Mouse (Mus musculus) testis, postnatal 10 days (tissue): ENCODE results near the gene Slc9a3r2.
A peak's percentile ranks its signal among the peaks of the same experiment; 100 is the strongest.
"Not testable (repeated sequence)": the region's sequence is repeated elsewhere in the genome, so short reads cannot be mapped to it uniquely, and the experiment has no call there.

ENCODE experiments used
- DNase-seq: peaks from one replicate; pipeline ENCODE4 v3.0.0; 2021; ENCODE audit warnings: low spot score

The Slc9a3r2 gene

GRCm38 (mm10) chr17:24667011-24667410 is 16.9 kb upstream of the Slc9a3r2 start:
- DNase-seq, result not testable (repeated sequence)

DNA sequence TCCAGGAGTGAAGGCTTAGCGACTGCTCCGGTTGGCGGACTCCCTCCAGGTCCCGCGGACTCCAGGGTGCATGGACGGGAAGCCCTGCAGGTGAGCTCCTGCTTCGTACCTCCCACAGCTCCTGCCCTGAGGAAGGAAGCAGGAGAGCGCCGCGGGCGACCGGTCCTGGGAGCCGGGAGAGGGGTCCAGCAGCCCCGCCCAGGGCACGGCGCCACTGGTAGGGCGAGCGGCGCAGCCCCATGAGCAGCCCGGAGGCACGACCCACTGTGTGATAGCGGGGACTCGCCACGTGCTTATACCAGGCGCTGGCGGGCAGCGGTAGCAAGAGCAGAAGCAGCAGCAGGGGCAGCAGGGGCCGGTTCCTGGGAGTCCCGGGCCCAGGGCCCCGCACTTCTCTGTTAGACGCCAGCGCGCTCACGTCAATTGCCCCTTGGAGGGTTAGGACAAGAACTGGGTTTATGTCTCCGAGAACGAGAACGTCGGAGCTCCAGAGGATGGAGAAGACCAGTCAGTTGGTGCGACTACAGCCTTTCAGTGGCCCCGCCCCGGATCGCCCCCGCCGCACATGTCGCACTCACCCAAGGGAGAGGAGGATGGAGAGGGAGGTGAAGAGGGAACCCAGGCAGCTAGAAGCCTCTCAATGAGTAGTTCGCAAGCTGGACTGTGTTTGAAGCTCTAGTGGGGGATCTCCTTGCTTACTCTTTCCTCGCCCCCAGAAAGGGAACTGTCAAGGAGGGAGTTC is 8.1 kb upstream of the Slc9a3r2 start, which contains the start of gene Npw:
Npw (minus strand) TSS at position 441 of the 742 bp plus-strand sequence.
- no peak for DNase-seq

GRCm38 (mm10) chr17:24654969-24655368 is 4.8 kb upstream of the Slc9a3r2 start:
- DNase-seq, result no peak

DNA sequence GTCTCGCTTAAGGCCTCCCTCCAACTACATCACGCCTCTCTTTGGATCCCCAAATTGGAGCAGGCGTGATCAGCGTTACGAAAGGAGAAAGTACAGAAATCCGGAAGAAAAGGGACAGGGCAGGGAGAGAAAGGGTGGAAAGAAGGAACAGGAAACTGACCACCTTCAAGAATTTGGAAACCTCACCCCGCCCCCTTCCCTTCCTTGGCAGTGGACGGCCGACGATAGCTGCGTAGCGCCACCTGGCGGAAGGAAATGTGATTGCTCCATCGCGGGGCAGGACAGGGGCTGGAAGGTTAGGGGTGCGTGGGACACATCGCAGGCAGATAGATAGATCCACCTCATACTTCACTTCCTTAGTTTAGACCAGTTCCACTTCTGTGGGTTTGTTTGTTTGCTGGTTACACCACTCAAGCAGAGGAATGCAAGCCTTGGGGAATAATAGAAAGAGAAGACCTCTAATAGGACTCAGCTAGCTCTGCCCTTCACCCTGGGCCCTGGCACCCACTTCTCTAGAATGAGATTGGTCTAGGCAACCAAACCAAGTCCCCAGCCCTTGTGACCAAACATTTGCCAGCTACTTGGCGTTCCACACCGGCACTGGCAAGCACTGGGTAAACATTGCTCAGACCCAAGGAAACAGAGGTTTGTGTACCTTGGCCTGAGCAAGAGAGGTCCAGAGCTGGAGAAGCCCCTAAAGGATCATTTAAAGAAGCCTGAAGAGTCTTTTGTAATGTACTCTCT is 4.0 kb upstream of the Slc9a3r2 start:
- DNase-seq, result peak; percentile 91

DNA sequence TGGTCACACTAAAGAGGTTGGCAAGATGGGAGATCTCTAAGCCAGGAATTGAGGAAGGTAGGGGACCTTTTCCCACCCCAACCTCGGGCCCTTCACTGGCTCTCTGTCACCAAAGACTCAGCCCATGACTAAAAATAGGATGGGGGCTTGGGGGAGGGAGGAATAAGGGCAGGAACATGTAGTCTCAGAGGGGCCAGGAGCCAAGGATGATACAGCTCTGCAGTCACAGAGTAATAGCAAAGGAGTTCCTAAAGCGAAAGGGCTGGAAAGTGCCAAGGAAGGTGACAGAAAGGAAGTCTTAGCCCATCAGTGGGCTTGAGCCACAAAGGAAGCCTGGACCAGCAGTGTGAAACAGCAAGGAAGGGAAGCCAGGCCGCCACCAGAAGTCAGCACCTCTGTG is 1.7 kb upstream of the Slc9a3r2 start:
- DNase-seq, result no peak

GRCm38 (mm10) chr17:24650766-24651165 is 639 bp upstream of the Slc9a3r2 start:
- no peak for DNase-seq

GRCm38 (mm10) chr17:24649581-24650069 is 502 bp downstream of the Slc9a3r2 start:
- peak; percentile 74 for DNase-seq

DNA sequence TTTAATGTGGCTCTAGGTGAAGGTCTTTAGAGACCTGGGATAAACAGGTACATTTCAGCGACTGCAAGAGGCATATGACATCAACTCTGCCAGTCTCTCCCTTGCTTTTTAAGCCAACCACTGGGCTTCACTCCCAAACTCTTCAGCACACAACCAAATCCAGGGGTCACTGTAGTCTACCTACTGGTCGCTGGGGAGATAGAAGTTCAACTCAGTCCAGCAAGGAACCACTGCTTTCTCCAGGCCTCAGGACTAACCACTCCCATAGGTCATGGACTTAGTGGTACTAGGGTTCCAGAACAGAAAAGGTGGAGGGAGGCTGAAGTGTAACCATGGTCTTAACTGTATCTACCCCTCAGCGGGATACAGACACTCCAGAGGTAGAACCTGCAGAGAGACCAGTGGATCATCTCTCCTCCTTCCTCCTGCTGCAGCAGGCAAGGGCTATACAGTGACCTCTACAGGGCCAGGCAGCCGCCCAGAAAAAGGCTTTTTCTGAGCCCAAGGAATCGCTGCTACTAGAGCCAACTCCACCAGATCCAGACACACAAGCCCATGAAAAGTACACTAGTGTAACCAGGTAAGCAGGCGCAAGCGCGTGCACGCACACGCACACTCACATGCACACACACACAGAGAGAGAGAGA is 1.3 kb downstream of the Slc9a3r2 start:
- no peak for DNase-seq

- no peak for DNase-seq
Observed at GRCm38 (mm10) chr17:24647493-24647892, 2.6 kb downstream of the Slc9a3r2 start.

GRCm38 (mm10) chr17:24646381-24646780 is 3.7 kb downstream of the Slc9a3r2 start:
- DNase-seq, result no peak

GRCm38 (mm10) chr17:24645916-24646315 is 4.2 kb downstream of the Slc9a3r2 start:
- DNase-seq, result no peak

GRCm38 (mm10) chr17:24644875-24645721 is 5.0 kb downstream of the Slc9a3r2 start:
- no peak for DNase-seq

DNA sequence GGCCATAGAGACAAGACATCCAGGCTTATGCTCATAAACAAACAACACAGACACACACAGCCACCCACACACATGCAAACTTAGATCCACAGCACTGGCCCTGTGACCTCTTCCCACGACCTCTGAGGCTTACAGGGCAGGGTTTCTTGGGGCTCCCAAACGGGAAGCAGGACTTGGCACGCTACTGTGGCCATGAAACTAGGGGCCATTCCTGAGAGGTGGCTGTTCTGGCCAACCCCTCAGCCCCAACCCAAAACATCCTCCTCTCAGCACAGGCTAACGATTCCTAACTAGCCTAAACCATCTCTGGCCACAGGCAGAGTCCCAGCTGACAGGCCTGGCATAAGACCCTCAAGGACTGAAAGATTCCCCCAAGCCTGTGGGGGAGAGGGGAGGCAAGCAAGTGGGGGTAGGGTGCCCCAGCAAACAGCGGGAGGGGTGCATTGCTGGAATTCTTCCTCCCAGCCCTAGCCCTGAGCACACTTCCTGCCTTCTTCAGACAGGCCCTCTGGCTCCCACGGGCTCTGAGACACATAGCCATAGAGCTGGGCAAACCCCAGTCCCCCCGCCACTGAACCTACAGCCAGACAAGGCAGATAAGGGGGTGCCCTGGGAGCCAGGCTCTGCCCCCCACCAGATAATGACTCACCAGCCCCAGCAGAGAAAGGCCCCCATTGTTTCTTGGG is 6.0 kb downstream of the Slc9a3r2 start:
- no peak for DNase-seq

DNA sequence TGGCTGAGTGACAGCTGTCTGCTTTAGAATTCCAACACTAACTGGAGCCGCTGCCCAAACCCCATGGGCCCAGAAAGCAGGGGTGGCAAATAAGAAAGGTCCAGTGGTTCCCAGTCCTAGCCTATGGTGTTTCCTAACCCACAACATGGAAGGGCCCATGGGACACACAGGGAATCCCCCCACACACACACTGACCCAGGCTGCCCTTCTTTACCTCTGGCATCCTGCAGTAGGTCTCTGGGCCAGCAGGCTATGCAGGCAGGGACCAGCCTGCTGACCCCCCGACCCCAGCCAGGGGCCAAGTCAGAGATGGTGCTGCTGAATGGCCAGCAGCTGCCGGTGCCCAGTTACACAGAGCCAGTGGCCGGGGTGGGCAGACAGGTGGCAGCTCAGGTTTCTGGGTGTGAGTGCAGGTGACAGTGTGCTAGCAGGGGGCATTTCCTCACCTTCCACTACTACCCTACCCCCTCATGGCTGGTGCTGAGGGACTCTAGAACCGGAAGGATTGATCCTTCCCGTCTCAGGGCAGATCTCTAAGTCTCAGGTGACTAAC is 7.3 kb downstream of the Slc9a3r2 start:
- no peak for DNase-seq

DNA sequence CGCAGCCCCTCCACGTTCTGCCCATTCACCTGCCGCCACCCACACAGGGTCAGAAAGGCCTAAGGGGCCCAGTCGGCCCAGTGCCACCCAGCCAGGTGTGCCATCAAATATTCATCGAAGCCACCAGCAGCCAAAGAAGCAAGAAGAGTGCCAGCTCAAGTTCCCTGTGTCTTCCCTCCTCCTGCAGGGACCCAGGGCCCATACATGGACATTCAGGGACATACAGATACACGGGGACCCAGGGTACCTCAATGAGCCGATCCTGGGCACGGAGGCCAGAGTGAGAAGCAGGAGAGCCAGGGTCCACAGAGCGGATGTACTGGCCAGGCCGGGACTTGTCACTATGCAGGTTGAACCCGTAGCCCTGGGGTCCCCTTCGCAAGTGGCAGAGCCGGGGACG is 8.2 kb downstream of the Slc9a3r2 start:
- DNase-seq, result no peak

DNA sequence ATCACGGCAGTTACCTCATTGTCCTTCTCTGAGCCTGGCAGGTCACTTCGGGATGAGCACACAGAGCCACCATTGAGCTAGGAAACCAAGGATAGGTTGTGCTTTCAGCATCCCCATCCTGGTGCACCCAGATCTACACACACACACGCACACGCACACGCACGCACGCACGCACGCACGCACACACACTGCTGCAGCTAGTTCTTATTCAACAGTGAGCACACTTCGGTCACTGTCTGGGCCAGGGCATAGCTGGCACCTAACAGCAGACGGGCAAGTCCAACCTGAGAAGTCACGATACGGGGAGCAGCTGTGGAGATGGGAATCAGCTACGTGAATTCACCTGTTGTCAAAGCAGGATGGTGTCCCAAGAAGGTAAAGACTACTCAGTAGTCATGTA is 9.5 kb downstream of the Slc9a3r2 start:
- no peak for DNase-seq

DNA sequence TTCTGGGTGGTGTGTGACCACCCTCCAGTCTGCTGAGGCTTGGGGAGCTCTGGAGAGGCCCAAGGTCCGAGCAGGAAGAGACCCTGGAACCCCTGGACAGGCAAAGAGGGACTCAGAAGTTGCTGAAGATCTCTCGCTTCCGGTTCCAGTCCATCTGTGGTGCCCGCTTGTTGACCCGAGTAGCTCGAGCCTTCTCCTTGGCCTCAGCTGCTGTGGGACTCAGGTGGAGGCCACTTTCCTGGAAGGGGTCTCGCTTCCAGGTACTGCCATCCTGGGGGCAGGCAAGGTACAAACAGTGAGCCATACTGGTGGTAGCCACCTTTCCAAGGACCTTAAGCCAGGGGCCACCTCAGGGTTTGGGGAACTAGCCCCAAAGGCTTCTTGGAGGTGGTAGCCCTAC is 10.0 kb downstream of the Slc9a3r2 start:
- no peak for DNase-seq

DNA sequence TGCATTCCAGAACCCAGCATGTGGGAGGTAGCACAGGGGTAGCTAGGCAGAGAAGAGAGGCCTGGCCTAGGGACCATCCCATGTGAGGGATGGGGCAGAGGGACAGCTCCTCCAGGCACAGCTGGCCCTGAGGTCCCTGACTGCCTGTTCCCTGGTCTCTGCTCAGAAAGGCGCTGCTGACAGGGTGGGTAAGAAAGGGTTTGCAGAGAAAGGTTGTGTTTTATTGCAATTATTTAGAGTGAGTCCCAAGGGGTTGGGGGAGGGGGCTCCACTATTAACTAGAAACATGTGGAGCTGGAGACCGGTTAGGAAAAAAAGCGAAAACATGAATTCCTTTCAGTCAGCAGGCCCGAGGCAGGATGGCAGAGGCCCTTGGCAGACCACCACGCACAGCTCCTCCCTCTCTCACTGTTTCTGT is 10.5 kb downstream of the Slc9a3r2 start:
- no peak for DNase-seq

- DNase-seq, result peak; percentile 84
Observed at GRCm38 (mm10) chr17:24638840-24639239, 11.3 kb downstream of the Slc9a3r2 start.

DNA sequence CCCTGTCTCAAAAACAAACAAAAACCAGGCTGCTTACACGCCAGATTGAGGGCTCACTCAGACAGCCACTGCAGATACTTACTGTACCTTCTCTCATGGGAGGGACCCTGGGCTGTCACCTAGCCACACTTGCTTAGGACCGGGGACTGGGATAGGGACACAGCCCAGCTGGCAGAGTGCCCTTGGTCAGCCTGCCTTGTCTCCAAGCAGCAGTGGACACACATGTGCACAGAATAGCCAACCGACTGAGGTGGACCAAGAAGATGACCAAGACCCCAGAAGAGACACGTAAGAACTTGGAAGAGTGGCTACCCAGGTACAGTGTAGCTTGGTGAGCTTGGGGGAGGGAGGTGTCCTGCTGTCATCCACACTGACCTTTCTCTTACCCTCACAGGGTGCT is 11.9 kb downstream of the Slc9a3r2 start:
- peak; percentile 61 for DNase-seq
